Mouse (Mus musculus) yolk sac, embryonic 10.5 days (tissue): ENCODE data around the gene Rhebl1.

Experiments
- DNase-seq: peaks from one replicate; pipeline ENCODE4 v3.0.0-alpha.2; 2017; ENCODE audit warnings: low spot score

Gene Rhebl1

GRCm38 (mm10) chr15:98851229-98851818 is 43.0 kb downstream of the Rhebl1 start:
- DNase-seq = no peak

- DNase-seq = no peak
Measured at GRCm38 (mm10) chr15:98850668-98851067, 43.7 kb downstream of the Rhebl1 start.

GRCm38 (mm10) chr15:98849956-98850600 is 44.3 kb downstream of the Rhebl1 start:
- no peak for DNase-seq

GRCm38 (mm10) chr15:98849165-98849564 is 45.2 kb downstream of the Rhebl1 start:
- no peak for DNase-seq

- no peak for DNase-seq
Measured at GRCm38 (mm10) chr15:98846140-98846539, 48.2 kb downstream of the Rhebl1 start.

- DNase-seq = no peak
Measured at GRCm38 (mm10) chr15:98845149-98845548, 49.2 kb downstream of the Rhebl1 start.

- no peak for DNase-seq
Measured at GRCm38 (mm10) chr15:98843595-98844223, 50.6 kb downstream of the Rhebl1 start.

GRCm38 (mm10) chr15:98839671-98840585 is 54.4 kb downstream of the Rhebl1 start:
- DNase-seq = no peak

GRCm38 (mm10) chr15:98839161-98839560 is 55.2 kb downstream of the Rhebl1 start:
- DNase-seq = no peak

GRCm38 (mm10) chr15:98837743-98838103 is 56.6 kb downstream of the Rhebl1 start:
- DNase-seq = no peak

GRCm38 (mm10) chr15:98837006-98837742 is 57.2 kb downstream of the Rhebl1 start:
- DNase-seq = no peak

- DNase-seq = no peak
Measured at GRCm38 (mm10) chr15:98835291-98835690, 59.0 kb downstream of the Rhebl1 start.

GRCm38 (mm10) chr15:98834059-98834458 is 60.3 kb downstream of the Rhebl1 start:
- DNase-seq = no peak

- DNase-seq = no peak
Measured at GRCm38 (mm10) chr15:98833281-98833680, 61.1 kb downstream of the Rhebl1 start.

GRCm38 (mm10) chr15:98832161-98833058 is 61.9 kb downstream of the Rhebl1 start:
- DNase-seq = peak; percentile 31

- DNase-seq = no peak
Measured at GRCm38 (mm10) chr15:98831684-98832035, 62.7 kb downstream of the Rhebl1 start.

GRCm38 (mm10) chr15:98830736-98831683 is 63.3 kb downstream of the Rhebl1 start, which contains the start of gene Prkag1:
TSS of gene Prkag1 (minus strand) at chr15:98831521.
- peak; percentile 96 for DNase-seq
